Mouse (Mus musculus): ENCODE data around the gene Ntrk1.
A peak's percentile ranks its signal among the peaks of the same experiment; 100 is the strongest.

DNA sequence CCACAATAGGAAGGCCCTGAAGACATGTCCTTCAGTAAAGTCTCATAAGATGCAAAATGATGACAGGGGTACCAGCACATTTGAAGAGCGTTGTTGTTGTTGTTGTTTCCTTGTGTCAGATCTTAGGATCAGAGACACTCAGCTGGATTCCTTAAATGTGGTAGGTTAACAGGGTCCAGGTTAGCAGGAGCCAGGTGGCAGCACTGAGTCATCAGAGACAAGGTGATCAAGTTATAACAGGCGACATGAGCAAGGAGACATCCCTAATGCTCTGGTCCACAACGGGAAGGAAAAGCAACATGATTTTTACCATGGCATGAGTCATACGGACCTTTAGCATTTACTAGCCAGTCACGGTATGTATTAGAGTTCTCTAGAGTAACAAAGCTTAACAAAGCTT, 38.5 kb upstream of the Ntrk1 start:
- TF ChIP-seq CTCF (IDR thresholded peaks at IDR 0.05) (peak; percentile 29), POLR2A (IDR thresholded peaks at IDR 0.05; ENCODE audit: insufficient read depth, low read depth, low read length) (no peak), EP300 (IDR thresholded peaks at IDR 0.05; ENCODE audit: insufficient read depth, low read depth, low read length) (no peak)

Data from heart, adult 2 months (tissue).